Mouse (Mus musculus) liver, embryonic 14.5 days (tissue): ENCODE measurements at regions not wholly inside any gene's neighbourhood (a gene's known extent, or its start where the extent isn't known, plus 50 kb on each side); places are given as distances from the start of the nearest gene placed in this dataset.

ENCODE experiments used
- CTCF ChIP-seq: IDR thresholded peaks from 2 replicates; pipeline ENCODE4 v1.5.1; 2016; ENCODE audit warnings: antibody characterized with exemption, low read depth, control low read depth
- EP300 ChIP-seq: IDR thresholded peaks from 2 replicates; pipeline ENCODE4 v1.6.1; 2016; ENCODE audit warnings: antibody characterized with exemption, low read depth

GRCm38 (mm10) chr14:54098122-54098775 is 155.7 kb downstream of the Dad1 start:
- TF ChIP-seq CTCF, result no peak
- TF ChIP-seq EP300, result no peak
